Mouse (Mus musculus): Measurements from ENCODE around the gene C530025M09Rik.

C530025M09Rik gene

DNA sequence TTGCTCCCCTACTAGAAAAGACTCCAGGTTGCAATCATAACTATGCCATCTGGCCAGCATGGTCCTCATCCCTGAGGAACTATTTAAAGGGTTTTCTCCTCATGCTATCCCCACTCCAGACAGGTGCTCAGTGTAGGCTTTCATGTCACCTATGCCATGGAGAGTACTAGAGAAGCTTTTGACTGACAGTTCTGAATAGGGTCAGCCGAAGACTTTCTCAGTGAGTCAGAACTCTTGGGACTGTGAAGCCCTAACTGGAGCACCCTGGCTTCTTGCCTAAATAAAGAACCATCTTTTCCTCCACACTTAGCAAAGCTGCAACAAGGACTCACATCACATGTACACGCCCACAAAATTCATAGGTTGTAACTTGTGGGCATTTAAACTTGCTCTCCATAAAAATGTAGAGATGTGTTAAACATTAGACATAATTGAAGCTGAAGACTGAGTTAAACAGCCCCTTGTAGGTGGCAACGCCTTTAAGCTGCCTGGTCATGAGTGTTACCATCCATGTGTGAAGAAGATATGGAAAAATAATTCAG lies 26.3 kb downstream of the C530025M09Rik start:
- DNase-seq (ENCODE audit: low spot score), result no peak

DNA sequence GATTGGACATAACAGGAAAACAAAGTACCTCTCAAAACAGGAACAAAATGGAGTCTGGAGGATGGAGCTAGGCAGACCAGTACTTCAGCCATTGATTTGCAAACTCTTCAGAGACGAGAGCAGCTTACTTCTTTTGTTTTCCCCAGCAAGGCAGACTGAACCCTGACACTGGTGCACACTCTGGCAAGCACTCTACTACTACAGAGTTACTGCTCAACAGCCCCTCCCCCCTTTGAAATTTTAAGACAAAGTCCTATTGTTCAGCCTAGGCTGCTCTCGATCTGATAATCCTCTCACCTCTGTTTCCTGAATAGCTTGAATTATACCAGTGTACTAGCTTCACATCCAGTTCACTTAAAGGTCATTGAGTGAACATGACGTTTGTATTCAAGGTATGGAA lies 32.4 kb downstream of the C530025M09Rik start:
- DNase-seq (ENCODE audit: low spot score), result no peak
